Mouse (Mus musculus): ENCODE measurements around the gene Ptdss2.

DNA sequence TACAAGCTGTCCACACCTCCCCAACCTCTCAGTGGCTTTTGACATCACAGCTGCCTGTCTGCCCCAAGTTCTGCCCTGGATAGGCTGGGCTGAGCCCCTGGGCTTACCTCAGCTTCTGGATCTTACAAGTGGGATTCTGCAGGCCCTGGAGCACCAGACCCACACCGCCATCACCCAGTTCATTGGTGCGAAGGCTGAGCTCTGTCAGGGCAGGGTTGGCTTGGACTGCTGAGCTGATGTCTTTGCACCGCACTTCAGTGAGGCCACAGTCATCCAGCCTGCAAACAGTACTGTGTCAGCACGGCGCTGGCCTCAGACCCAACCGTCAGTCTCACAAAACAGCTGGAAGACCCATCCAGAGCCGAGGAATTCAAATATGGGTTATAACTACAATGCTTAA is 42.2 kb downstream of the Ptdss2 start:
- TF ChIP-seq USF2 (IDR thresholded peaks at IDR 0.05; ENCODE audit: borderline replicate concordance in 1 of 2, insufficient read depth in 1 of 2, low read depth in 1 of 2, low read length in 2 of 2) (no peak), CHD2 (IDR thresholded peaks at IDR 0.05; ENCODE audit: low read length) (no peak), POLR2A (IDR thresholded peaks at IDR 0.05; ENCODE audit: control insufficient read depth in 1 of 2, insufficient read depth in 1 of 2, low read depth in 1 of 2, low read length in 2 of 2, poor library complexity in 1 of 2) (no peak)

Measured in MEL (cell line).